Mouse (Mus musculus) splenic B cell, adult 2 months (primary cell): ENCODE results near the gene Stk19.
"Not testable (repeated sequence)": the region's sequence is repeated elsewhere in the genome, so short reads cannot be mapped to it uniquely, and the experiment has no call there.

ENCODE experiments used
- DNase-seq: peaks from one replicate; pipeline ENCODE4 v3.0.0-alpha.2; 2011; ENCODE audit warnings: low read depth, low spot score
- H3K27me3 ChIP-seq: 2 replicates; pipeline ENCODE4 v1.6.1; 2012; ENCODE audit warnings: mild to moderate bottlenecking, low read length, moderate library complexity, mixed read lengths; ENCODE audit not compliant: control insufficient read depth, poor library complexity, insufficient read depth, severe bottlenecking
- H3K36me3 ChIP-seq: 2 replicates; pipeline ENCODE4 v1.6.1; 2012; ENCODE audit warnings: mild to moderate bottlenecking, low read length, moderate library complexity, mixed read lengths; ENCODE audit not compliant: control insufficient read depth, poor library complexity, insufficient read depth, severe bottlenecking

Stk19 gene

DNA sequence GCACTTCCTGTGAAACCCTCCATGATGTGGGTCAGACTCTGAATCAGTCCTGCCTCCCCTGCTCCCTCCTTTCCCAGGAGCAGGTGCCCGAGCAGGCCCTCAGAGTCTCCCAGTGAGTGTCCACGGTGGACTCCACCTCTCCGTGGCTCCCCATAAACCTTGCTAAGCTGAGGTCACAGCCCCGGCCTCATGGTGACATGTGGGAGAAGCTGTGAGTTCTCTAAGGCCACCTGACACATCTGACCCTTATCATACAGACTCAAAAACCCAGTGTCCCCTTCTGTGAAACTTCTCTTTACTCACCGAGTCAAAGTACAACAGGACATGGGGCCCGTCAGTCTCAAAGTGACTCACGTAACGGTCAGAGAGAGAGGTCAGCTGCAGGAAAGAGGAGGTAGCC, 25.9 kb downstream of the Stk19 start:
- DNase-seq, H3K27me3 ChIP-seq, H3K36me3 ChIP-seq: not testable (repeated sequence)

DNA sequence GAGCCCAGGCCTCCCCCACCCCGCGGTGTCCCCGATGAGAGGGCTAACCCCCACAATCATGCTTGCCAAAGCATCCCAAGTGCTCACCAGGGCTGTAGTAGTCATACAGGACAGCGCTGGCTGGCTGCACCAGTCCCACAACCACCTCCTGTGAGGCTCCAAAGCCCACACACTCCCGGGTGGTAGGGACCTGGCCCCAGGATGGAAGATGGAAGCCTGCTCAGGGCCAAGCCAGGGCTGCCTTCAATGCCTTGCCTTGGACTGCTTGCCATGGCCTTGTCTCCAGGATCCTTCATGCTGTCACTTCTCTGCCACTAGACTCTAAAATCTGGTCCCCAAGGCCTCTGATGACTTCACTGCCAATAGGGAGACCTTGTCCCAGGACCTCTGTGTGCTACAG, 26.3 kb downstream of the Stk19 start:
- not testable (repeated sequence) for DNase-seq, H3K36me3 ChIP-seq, H3K27me3 ChIP-seq

DNA sequence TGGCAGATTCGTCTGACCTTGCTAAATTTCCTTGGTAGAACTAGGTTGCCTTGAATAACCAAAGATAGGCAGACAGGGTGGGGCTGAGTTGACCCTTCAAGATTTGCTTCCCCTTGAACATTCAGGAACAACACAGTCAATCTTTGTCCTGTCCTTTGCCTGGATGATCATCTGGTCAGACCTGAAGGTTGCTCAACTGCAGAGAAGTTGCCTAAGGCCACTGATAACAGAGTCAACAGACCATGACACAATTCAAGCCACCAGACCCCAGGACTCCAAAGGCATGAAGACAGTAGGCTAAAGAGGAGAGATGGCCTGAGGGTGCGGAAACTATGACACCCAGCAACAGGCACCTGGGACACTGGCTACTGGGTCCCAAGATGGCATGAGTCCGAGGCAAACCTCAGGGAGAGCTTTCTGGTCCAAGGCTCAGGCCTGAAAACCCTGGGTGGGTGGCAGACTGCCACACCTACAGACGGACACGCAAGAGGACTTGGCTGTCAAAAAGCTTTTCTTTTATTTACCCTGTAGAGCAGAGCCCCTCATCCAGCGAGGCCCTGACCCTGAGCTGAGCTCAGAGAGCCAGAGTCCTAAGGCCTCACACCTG, 28.0 kb downstream of the Stk19 start:
- DNase-seq = no peak
- H3K27me3 ChIP-seq = no peaks in the 10 kb centered on the region
- H3K36me3 ChIP-seq = no peaks in the 10 kb centered on the region

DNA sequence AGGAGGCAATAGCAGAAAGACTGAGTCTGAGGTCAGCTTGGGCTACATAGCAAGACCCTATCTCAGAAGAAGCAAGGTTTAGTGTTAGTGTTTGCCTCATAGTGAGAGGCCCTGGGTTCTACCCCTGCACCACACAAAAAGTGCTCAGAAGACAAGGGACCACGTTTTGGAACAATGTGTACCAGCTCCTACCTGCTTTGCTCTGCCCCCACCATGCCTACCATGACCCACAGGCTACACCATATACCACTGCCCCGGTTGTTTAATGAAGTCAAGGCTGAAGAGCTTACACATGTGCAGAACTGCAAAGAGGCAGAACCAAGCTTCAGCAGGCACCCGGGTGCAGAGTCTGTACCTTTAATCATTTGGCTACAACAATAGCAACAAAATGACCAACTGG, 29.6 kb downstream of the Stk19 start:
- H3K27me3 ChIP-seq = no peaks in the 10 kb centered on the region
- no peak for DNase-seq
- H3K36me3 ChIP-seq = no peaks in the 10 kb centered on the region

DNA sequence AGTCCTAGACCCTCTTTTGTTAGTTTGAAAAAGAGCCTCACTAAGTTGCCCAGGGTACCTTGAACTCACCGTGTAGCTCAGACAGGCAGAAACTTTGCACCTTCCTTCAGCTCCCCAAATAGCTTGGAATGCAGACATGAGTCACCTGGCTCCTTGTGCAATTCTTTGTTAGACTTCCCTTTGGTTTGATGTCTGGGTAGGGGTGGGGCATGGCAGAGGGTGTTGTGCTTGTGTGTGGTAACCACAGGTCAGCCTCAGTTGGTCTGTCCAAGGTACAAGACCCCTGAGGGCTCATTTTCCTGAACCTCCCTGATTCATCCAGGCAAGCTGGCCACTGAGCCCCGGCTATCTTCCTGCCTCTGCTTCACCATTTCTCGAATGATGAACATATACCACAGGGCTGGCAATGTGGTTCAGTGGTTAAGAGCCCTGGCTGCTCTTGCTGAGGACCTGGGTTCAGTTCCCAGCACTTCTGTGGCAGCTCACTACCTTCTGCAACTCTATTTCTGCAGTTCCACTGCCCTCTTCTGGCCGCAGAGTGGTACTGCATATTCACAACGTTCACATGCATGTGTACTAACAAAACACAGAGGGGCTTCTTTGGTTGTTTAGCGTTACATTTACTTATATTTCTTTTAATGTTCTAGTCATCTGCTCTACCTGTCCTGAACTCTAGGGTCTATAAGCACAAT, 31.7 kb downstream of the Stk19 start:
- H3K36me3 ChIP-seq = no peaks in the 10 kb centered on the region
- DNase-seq = peak; percentile 29
- H3K27me3 ChIP-seq = no peaks in the 10 kb centered on the region

DNA sequence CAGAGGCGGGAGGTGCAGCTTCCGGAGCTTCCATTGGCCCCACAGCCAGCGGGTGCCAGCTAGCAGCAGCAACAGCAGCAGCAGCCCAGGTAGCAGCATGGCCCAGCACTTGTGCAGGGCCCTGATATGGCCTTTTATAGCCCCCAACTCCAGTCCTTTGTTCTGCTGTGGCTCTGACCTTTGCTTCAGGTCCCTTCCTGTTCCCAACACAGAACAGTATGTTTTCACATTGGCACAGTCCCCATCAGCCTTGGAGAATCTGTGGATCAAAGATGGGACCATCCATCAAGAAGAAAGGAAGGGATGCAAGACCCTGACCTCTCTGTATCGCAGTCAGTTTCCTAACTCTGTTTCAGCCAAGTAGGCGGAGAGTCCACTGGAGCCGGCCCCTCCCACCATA, 32.4 kb downstream of the Stk19 start, which contains the start of gene Cyp21a1:
TSS of gene Cyp21a1 (minus strand) at position 261 of the 400 bp plus-strand sequence.
- H3K27me3 ChIP-seq, H3K36me3 ChIP-seq, DNase-seq: not testable (repeated sequence)

DNA sequence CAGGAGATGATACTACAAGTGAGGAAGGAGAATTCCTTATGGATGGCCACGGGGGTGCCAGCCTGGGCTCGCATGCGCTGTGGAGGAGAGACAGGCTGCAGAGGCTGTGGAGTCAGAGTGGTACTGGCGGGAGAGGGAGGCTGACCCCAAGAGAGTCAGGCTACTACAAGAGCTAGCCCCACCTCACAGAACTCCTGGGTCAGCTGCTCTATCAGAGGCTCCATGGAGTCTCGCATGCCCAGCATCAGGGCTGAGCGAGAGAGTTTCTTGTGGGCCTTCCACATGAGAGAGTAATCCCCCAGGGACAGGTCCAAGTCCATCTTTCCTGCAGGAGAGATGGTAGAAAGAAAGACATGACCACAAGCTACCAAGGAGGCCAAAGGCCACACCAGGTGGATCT, 33.4 kb downstream of the Stk19 start:
- H3K36me3 ChIP-seq, DNase-seq, H3K27me3 ChIP-seq: not testable (repeated sequence)

DNA sequence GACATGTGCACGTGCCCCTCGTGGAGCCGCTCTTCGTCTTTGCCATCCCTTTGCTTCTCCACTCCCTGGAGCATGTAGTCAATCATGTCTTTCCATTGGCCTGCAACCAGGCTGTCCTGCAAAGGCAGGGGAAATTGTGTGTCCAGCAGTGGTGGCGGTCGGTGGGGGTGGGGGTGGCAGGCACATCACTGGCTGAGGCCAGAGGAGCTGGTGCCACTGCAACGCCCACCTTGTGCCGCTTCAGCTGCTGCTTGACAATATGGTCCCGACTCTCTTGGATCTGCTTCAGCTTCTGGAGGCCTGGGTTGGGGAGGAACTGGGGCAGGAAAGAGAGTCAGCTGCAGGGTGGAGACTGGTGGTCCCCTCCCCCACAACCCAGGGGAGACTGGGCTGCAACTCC, 34.0 kb downstream of the Stk19 start:
- not testable (repeated sequence) for H3K27me3 ChIP-seq, H3K36me3 ChIP-seq, DNase-seq

DNA sequence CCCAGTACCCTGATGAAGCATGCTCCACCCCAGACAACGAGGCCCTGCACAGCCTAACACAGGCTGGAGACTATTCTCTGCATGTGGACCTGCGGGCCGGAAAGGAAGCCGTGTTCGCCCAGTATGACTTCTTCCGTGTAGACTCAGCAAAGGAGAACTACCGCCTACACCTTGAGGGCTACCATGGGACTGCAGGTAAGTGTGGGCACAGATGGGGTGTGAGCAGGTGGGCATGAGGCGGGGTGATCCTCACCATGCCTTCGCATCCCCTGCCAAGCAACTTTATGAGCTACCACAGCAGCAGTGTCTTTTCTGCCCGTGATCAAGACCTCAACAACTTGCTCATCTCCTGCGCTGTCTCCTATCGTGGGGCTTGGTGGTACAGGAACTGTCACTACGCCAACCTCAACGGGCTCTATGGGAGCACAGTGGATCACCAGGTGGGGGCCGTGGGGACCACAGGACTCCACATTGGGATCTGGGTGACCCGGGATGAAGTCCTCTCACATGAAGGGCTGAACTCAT, 35.9 kb downstream of the Stk19 start:
- H3K36me3 ChIP-seq, DNase-seq, H3K27me3 ChIP-seq: not testable (repeated sequence)

DNA sequence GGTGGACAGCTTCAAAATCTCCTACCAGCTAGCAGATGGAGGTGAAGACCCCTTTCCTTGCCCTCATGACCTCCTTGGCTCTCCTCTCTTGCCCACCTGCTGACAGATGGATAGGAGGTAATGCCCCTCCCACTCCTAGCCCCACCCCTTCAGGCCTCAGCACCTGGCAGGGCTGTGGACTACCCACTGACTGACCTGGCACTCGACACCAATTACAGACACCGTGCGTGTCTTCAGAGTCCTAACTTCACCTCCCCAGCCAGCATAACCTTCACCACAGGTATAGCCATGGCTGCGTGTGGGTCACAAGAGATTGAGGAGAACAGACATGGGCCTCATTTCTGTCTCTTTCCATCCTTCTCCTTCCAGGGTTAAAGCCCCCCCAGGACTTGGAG, 37.2 kb downstream of the Stk19 start:
- DNase-seq = no peak
- Histone ChIP-seq H3K27me3 (no peaks in the 10 kb centered on the region), H3K36me3 (no peaks in the 10 kb centered on the region)

DNA sequence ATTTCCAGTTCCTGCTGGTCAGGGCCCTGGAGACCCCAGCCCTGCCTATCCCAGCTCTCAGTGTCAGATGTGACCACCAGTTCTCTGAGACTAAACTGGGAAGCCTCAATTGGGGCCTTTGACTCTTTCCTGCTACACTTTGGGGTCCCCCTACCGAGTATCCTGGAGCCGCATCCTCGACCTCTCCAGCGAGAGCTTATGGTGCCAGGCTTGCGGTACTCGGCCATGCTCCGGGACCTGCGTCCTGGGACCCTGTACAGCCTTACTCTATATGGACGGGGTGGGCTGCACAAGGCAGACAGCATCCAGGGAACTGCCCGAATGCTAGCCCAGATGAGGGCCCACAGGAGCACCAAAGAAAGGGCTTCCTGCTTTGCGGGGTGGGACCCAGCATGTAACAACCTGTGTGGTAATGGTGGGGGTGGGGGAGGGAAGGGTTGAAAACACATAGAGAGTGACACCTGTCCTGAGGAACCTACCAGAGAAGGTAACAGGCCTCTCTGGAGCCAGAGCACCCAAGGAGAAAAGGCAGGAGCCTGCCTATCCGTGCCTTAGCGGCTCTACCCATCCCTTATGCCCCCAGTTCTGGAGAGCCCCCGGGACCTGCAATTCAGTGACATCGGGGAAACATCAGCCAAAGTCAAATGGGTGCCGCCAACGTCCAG, 37.7 kb downstream of the Stk19 start:
- Histone ChIP-seq H3K27me3 (no peaks in the 10 kb centered on the region), H3K36me3 (no peaks in the 10 kb centered on the region)
- no peak for DNase-seq

DNA sequence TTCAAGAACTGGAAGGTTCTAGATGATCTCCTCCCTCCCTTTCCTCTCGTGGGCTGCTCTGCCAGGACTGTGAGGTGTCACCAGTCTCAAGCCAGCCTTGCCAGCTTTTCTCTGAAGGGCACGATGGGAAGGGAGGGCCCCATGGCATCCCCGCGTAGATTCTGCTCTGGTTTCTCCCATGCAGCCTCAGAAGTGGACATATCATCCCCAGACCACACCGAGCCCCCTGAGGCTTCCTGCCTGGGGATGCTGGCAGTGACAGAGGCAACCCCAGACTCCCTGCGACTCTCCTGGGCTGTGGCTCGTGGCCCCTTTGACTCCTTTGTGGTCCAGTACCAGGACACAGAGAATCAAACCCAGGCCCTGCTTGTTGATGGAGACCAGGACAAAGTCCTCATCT, 38.7 kb downstream of the Stk19 start:
- not testable (repeated sequence) for H3K27me3 ChIP-seq, DNase-seq, H3K36me3 ChIP-seq

DNA sequence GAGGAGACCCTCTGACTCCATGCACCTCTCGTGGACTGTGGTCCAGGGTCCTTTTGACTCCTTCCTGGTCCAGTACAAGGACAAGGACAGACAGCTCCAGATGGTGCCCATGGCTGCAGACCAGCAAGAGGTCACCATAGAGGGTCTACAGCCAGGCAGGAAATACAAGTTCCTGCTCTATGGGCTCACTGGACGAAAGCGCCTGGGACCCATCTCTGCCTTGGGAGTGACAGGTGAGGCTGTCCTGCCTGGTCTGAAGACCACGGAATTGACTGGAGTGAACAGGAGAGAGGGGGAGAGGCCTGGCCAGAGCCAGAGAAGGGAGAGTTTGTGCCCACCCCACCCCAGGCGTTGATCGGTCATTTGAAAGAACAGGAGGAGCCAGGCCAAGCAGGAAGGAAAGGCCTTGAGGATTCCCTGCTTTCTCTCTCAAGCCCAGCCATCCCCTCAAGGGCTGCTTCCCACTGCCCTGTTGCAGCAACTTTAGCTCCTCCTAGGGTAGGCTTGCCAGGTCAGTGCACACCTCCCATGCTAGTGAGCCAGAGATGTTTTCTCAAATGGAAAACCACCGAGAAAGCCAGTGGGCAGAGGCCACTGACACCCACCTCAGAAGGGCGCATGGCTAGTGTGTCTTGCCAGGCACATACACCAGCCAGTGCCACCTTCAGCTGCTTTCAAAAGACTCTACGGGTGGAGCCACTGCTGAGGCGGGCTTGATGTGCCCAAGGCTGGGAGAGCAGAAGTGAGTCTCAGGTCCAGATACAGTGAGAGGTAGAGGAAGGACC, 39.3 kb downstream of the Stk19 start:
- not testable (repeated sequence) for DNase-seq, H3K36me3 ChIP-seq, H3K27me3 ChIP-seq

DNA sequence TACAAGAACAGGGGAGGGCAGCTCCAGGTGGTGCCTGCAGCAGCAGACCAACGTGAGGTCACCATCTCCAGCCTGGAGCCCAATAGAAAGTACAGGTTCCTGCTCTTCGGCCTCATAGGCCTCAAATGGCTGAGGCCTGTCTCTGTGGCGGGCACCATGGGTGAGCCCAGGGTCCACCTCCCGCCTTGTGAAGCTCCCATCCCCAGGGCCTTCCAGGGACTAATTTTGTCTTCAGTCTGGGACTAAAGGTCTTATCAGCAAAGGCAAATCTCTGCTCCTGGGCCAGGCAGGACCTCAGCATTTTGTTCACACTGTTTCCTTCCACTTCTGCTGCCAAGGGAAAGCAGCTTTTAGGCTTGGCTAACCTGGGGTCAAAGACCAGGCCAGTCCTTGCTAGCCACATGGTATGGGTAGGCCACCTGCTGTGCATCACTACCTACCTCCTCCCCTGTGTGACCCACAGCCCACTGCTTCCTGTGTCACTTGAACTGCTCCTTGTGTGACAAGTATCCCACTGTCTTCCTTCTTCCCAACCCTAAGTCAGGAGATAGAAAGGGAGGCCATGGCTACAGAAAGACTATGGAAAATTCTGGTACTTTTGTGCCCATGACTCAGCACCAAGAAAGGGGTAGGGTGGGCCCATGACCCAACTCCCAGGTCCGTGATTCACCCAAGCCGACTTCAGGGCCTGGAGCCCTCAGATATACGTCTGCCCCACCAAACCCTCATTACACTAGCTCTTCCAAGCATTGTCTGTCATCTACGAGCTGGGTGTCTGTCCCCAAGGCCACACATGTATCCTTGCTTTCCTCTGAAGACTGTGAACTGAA, 40.2 kb downstream of the Stk19 start:
- no peak for DNase-seq
- H3K36me3 ChIP-seq = no peaks in the 10 kb centered on the region
- H3K27me3 ChIP-seq = no peaks in the 10 kb centered on the region
